Mouse (Mus musculus): ENCODE data around the gene Snrnp35. TPM values are rescaled to one million over a fixed set of nuclear protein-coding genes. Genes with fewer than 3 reads are reported as not detected.
"Not testable (repeated sequence)": the region's sequence is repeated elsewhere in the genome, so short reads cannot be mapped to it uniquely, and the experiment has no call there.

The Snrnp35 gene
- polyA plus RNA-seq, 1 experiment, result 3.2 TPM

DNA sequence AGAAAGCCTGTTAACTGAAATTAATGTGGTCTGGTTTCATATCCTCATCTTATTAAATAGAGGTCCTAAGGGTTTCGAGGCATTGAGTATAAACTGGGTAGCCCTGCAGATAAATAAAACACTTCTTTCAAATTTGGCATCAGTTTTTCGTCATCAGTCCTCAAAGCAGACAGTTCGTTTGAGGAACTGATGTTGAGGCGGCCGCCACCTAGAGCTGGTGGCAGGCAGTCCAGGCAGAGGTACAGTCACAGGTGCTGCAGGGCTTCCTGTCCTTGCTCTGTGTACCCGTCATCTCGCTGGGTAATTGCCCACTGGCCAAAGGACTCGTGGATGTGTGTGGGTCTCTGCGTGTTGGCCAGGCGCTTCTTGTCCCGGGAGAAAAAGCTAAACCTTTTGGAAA, 10.5 kb downstream of the Snrnp35 start:
- Histone ChIP-seq H3K4me3 (replicated peaks) (no peak overlapping the region), H3K9me3 (ENCODE audit: control insufficient read depth, low read length) (no peaks in the 10 kb centered on the region), H3K36me3 (ENCODE audit: control insufficient read depth) (peaks cover 36% of the 10 kb centered on the region), H3K27me3 (ENCODE audit: control insufficient read depth) (no peaks in the 10 kb centered on the region), H3K4me1 (ENCODE audit: control insufficient read depth) (peaks cover 18% of the 10 kb centered on the region)
- TF ChIP-seq GATA1 (IDR thresholded peaks at IDR 0.05; ENCODE audit: low read length) (no peak), TAL1 (IDR thresholded peaks at IDR 0.05; ENCODE audit: low read length) (no peak)

DNA sequence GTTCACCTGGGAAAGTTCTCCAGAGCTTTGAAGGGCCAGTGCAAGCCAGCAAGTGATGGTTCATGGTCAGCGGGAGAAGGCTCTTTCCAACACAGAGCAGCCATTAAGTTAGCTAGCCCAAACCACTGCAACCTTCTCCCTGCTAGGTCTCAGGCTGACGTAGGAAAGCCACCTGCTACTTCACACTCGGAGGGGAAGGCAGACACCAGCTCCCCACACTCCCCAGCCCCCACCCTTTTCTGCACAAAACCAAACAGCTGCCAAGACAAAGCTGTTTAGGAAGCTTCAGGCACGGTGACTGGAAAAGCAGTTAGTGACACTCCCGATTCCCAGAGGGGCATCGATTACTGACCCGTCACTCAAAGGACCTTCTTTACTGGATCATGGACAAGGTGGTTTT, 12.6 kb downstream of the Snrnp35 start:
- Histone ChIP-seq H3K36me3 (ENCODE audit: control insufficient read depth) (peaks cover 16% of the 10 kb centered on the region), H3K9me3 (ENCODE audit: control insufficient read depth, low read length) (no peaks in the 10 kb centered on the region), H3K4me3 (replicated peaks) (no peak overlapping the region), H3K4me1 (ENCODE audit: control insufficient read depth) (peaks cover 27% of the 10 kb centered on the region), H3K27me3 (ENCODE audit: control insufficient read depth) (no peaks in the 10 kb centered on the region)
- TF ChIP-seq TAL1 (IDR thresholded peaks at IDR 0.05; ENCODE audit: low read length), result no peak
- TF ChIP-seq GATA1 (IDR thresholded peaks at IDR 0.05; ENCODE audit: low read length), result no peak

DNA sequence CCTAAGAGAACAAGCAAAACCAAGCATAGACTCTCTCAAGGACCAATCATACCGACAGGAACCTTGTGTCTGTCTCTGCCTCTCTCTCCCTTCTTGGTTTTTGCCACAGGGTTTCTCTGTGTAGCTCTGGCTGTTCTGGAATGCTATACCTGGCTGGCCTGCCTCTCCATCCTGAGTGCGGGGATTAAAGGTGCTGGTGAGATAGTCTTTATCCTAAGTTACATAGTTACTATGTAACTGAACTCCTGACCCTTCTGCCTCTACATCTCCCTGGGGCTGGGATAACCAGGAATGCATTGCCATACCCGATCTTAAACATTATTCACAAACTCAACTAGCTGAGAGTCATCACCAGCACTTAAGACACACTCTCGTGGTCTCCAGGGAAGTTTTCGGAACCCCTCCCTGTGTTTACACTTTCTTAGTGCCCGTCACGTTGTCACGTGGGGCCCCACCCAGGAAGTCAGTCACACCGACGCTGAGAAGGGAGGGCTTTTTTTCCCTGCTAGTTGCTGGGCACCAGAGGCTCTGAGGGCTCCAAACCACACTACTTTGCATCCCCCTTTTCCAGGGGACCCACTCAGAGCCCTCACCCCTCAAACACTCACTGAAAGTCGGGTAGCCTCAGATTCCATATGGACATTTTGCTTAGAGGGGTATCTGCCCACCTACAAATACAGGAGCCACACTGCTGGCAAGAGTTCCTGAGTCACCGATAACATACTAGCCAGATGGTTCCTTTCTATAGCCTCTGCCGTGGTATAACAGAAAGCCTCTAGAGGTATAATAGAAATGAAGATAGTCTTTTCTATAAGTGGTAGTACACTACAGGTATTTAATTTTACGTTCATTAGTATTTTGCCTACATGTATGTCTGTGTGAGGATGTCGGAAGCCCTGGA, 13.9 kb downstream of the Snrnp35 start:
- peaks cover 27% of the 10 kb centered on the region for H3K4me1 ChIP-seq (ENCODE audit: control insufficient read depth)
- H3K27me3 ChIP-seq (ENCODE audit: control insufficient read depth), result no peaks in the 10 kb centered on the region
- TF ChIP-seq TAL1 (IDR thresholded peaks at IDR 0.05; ENCODE audit: low read length), result no peak
- TF ChIP-seq GATA1 (IDR thresholded peaks at IDR 0.05; ENCODE audit: low read length), result no peak
- H3K9me3 ChIP-seq (ENCODE audit: control insufficient read depth, low read length), result no peaks in the 10 kb centered on the region
- H3K36me3 ChIP-seq (ENCODE audit: control insufficient read depth), result peaks cover 4% of the 10 kb centered on the region
- peak overlapping the region; percentile 32 for H3K4me3 ChIP-seq (replicated peaks)

- TF ChIP-seq TAL1 (IDR thresholded peaks at IDR 0.05; ENCODE audit: low read length) (no peak), GATA1 (IDR thresholded peaks at IDR 0.05; ENCODE audit: low read length) (no peak)
- Histone ChIP-seq H3K4me3 (replicated peaks) (no peak overlapping the region), H3K36me3 (ENCODE audit: control insufficient read depth) (no peaks in the 10 kb centered on the region; the same call in 1 of the 2 replicates), H3K27me3 (ENCODE audit: control insufficient read depth) (no peaks in the 10 kb centered on the region), H3K4me1 (ENCODE audit: control insufficient read depth) (peaks cover 27% of the 10 kb centered on the region), H3K9me3 (ENCODE audit: control insufficient read depth, low read length) (no peaks in the 10 kb centered on the region)
Observed at GRCm38 (mm10) chr5:124498221-124498876, 15.4 kb downstream of the Snrnp35 start.

DNA sequence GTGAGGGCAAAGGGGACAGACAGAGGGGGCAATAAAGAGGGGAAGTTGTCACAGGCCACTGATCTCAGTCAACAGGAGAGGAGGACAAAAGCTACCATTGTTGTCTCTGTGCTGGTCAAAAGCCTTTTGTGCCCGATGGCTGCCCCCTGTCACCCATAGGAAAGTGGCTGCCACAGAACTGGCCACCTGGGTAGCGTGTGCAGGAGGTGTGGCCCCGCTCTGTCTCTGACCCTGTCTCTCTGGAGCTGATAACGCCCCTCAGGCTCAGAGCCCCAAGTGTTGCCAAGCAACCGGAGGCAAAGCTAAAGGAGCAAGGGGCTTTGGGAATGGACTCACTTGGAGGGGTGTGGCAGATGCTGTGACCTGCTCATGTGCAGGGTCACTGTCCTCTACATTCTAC, 16.1 kb downstream of the Snrnp35 start:
- Histone ChIP-seq H3K4me3 (replicated peaks) (no peak overlapping the region), H3K36me3 (ENCODE audit: control insufficient read depth) (no peaks in the 10 kb centered on the region), H3K9me3 (ENCODE audit: control insufficient read depth, low read length) (no peaks in the 10 kb centered on the region), H3K4me1 (ENCODE audit: control insufficient read depth) (peaks cover 27% of the 10 kb centered on the region), H3K27me3 (ENCODE audit: control insufficient read depth) (no peaks in the 10 kb centered on the region; the same call in 1 of the 2 replicates)
- TF ChIP-seq GATA1 (IDR thresholded peaks at IDR 0.05; ENCODE audit: low read length) (no peak), TAL1 (IDR thresholded peaks at IDR 0.05; ENCODE audit: low read length) (no peak)

DNA sequence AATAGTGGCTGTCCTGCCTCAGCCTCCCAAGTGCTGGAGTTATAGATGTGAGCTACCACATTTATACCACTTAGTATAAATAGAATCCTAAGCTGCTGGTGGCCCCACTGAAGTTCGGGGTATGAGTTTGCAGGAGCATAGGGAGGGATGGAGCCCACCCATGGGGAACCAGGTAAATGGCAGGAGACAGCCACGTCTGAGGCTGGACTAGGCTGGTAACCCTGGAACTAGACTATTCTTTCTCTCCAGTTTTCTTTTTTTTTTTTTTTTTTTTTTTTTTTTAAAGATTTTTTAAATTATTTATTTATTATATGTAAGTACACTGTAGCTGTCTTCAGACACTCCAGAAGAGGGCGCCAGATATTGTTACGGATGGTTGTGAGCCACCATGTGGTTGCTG, 17.1 kb downstream of the Snrnp35 start:
- H3K4me3 ChIP-seq (replicated peaks); H3K27me3 ChIP-seq (ENCODE audit: control insufficient read depth); H3K9me3 ChIP-seq (ENCODE audit: control insufficient read depth, low read length); H3K36me3 ChIP-seq (ENCODE audit: control insufficient read depth): not testable (repeated sequence)
- peaks cover 27% of the 10 kb centered on the region for H3K4me1 ChIP-seq (ENCODE audit: control insufficient read depth)

DNA sequence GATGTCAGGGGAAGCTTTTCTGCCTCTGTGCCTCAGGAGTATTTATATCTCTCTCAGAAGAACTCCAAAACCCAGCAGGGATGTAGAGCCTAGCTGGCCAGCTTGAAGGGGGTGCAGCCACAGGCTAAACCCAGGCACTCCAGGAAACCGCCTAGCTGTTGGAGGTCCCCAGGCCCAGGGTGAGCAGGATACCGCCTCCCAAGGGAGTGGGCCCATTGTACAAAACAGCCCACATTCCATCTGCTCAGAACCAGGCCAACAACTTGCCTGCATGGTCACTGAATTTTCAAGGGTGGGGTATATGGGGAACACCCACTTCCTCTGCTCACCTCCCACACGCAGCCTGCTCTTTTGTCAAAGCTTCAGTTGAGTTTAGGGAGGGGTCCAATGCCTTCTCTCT, 17.6 kb downstream of the Snrnp35 start:
- TF ChIP-seq GATA1 (IDR thresholded peaks at IDR 0.05; ENCODE audit: low read length), result no peak
- TF ChIP-seq TAL1 (IDR thresholded peaks at IDR 0.05; ENCODE audit: low read length), result no peak
- Histone ChIP-seq H3K27me3 (ENCODE audit: control insufficient read depth) (no peaks in the 10 kb centered on the region; the same call in 1 of the 2 replicates), H3K9me3 (ENCODE audit: control insufficient read depth, low read length) (no peaks in the 10 kb centered on the region), H3K4me1 (ENCODE audit: control insufficient read depth) (peaks cover 27% of the 10 kb centered on the region), H3K36me3 (ENCODE audit: control insufficient read depth) (no peaks in the 10 kb centered on the region), H3K4me3 (replicated peaks) (no peak overlapping the region)

DNA sequence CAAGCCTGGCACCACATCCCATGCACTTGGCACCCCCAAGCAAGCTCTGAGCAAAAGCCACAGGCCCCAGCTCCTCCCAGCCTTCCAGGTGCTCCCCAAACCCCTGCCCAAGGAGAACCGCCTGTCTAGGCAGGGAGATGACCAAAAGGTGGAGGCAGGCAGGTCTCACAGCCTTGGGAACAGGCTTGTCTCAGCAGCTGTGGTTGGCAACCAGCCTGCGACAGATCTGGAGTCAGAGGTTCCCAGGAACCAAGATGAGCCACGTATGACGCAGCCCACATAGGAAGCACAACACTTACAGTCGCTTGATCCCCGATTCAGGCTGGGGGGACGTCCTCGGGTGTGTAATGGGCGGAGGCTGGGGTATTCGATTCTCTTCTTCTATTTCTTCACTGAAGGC, 18.6 kb downstream of the Snrnp35 start:
- TF ChIP-seq TAL1 (IDR thresholded peaks at IDR 0.05; ENCODE audit: low read length) (no peak), GATA1 (IDR thresholded peaks at IDR 0.05; ENCODE audit: low read length) (no peak)
- no peaks in the 10 kb centered on the region for H3K36me3 ChIP-seq (ENCODE audit: control insufficient read depth)
- H3K27me3 ChIP-seq (ENCODE audit: control insufficient read depth), result no peaks in the 10 kb centered on the region; the same call in 1 of the 2 replicates
- H3K4me3 ChIP-seq (replicated peaks), result no peak overlapping the region
- no peaks in the 10 kb centered on the region for H3K9me3 ChIP-seq (ENCODE audit: control insufficient read depth, low read length)
- H3K4me1 ChIP-seq (ENCODE audit: control insufficient read depth), result peaks cover 23% of the 10 kb centered on the region

DNA sequence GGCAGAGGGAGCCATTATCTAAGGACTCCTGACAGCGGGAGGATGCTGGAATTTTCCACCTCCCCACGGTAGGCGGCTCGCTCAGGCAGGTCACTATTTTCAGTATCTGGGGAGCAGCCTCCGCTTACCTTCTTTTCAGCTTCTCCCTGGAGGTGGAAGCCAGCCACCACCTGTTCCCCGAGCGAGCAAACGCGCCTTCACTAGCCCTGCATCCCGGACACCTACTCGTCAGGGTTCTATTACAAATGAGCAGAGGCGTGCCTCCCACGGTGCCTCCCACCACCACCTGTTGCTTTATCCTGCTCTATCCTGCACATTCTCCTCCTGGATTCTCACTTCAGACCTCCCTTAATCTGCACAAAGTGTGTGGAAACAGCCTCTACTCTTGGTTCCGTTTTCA, 20.8 kb downstream of the Snrnp35 start:
- Histone ChIP-seq H3K27me3 (ENCODE audit: control insufficient read depth) (peaks cover 3% of the 10 kb centered on the region), H3K36me3 (ENCODE audit: control insufficient read depth) (no peaks in the 10 kb centered on the region), H3K9me3 (ENCODE audit: control insufficient read depth, low read length) (no peaks in the 10 kb centered on the region), H3K4me3 (replicated peaks) (no peak overlapping the region), H3K4me1 (ENCODE audit: control insufficient read depth) (peaks cover 6% of the 10 kb centered on the region)
- TF ChIP-seq GATA1 (IDR thresholded peaks at IDR 0.05; ENCODE audit: low read length), result no peak
- no peak for TF ChIP-seq TAL1 (IDR thresholded peaks at IDR 0.05; ENCODE audit: low read length)

Measured in erythroblast, embryonic 14.5 days (primary cell).